Mouse (Mus musculus): ENCODE measurements around the gene Il12a.
"Not testable (repeated sequence)": the region's sequence is repeated elsewhere in the genome, so short reads cannot be mapped to it uniquely, and the experiment has no call there.

The Il12a gene

GRCm38 (mm10) chr3:68742718-68743471 is 52.5 kb downstream of the Il12a start:
- DNase-seq (ENCODE audit: low read depth, low spot score) = no peak

GRCm38 (mm10) chr3:68743472-68743732 is 53.0 kb downstream of the Il12a start:
- DNase-seq (ENCODE audit: low read depth, low spot score) = no peak

DNA sequence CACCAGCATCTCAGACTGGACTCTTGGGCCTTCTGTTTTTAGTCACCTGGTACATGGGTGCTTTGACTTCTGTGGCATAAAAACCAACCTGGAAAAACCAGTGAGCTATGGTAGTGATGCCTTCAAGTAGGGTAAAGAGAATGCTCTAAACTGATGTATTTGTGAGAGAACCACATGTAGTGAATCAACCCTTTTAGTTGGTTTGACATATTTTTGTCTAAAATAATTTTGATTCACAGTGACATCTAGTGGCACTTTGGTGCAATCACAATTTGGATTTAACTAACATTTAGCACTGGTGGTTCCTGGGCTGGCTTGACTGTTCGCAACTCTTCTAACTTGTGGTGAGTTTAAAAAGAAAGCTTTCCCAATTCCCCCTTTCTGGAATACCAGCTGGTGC is 53.7 kb downstream of the Il12a start:
- DNase-seq (ENCODE audit: low read depth, low spot score) = no peak

- DNase-seq (ENCODE audit: low read depth, low spot score) = no peak
Observed at GRCm38 (mm10) chr3:68745033-68745432, 54.6 kb downstream of the Il12a start.

DNA sequence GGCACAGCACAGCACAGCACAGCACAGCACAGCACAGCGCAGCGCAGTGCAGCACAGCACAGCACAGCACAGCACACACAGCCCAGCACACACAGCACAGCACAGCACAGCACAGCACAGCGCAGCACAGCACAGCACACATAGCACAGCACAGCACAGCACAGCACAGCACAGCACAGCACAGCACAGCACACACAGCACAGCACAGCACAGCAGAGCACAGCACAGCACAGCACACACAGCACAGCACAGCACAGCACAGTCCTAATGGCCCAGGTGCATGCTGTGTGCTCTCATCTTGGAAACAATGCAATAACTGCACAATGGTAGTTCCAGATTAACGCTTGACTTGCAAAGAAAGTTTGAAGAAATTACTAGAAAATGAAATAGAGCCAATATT is 55.8 kb downstream of the Il12a start:
- not testable (repeated sequence) for DNase-seq (ENCODE audit: low read depth, low spot score)

Measured in WW6 (cell line).